Mouse (Mus musculus): ENCODE data around the gene Prdm1.

Gene Prdm1

GRCm38 (mm10) chr10:44456757-44457595 lies 71.3 kb downstream of the Prdm1 start:
- no peak for DNase-seq (ENCODE audit: low read depth, low spot score)

GRCm38 (mm10) chr10:44454753-44455152 lies 73.5 kb downstream of the Prdm1 start:
- DNase-seq (ENCODE audit: low read depth, low spot score): peak; percentile 61

- peak; percentile 71 for DNase-seq (ENCODE audit: low read depth, low spot score)
Observed at GRCm38 (mm10) chr10:44454111-44454510, 74.2 kb downstream of the Prdm1 start.

GRCm38 (mm10) chr10:44450835-44451234 lies 77.5 kb downstream of the Prdm1 start:
- no peak for DNase-seq (ENCODE audit: low read depth, low spot score)

GRCm38 (mm10) chr10:44450108-44450507 lies 78.2 kb downstream of the Prdm1 start:
- no peak for DNase-seq (ENCODE audit: low read depth, low spot score)

- peak; percentile 59 for DNase-seq (ENCODE audit: low read depth, low spot score)
Observed at GRCm38 (mm10) chr10:44449666-44450065, 78.6 kb downstream of the Prdm1 start.

GRCm38 (mm10) chr10:44448165-44448564 lies 80.1 kb downstream of the Prdm1 start:
- no peak for DNase-seq (ENCODE audit: low read depth, low spot score)

- DNase-seq (ENCODE audit: low read depth, low spot score): no peak
Observed at GRCm38 (mm10) chr10:44447406-44448139, 80.7 kb downstream of the Prdm1 start.

GRCm38 (mm10) chr10:44447001-44447400 lies 81.3 kb downstream of the Prdm1 start:
- no peak for DNase-seq (ENCODE audit: low read depth, low spot score)

- no peak for DNase-seq (ENCODE audit: low read depth, low spot score)
Observed at GRCm38 (mm10) chr10:44444415-44444814, 83.9 kb downstream of the Prdm1 start.

GRCm38 (mm10) chr10:44443696-44444095 lies 84.6 kb downstream of the Prdm1 start:
- DNase-seq (ENCODE audit: low read depth, low spot score): no peak

GRCm38 (mm10) chr10:44439732-44440131 lies 88.6 kb downstream of the Prdm1 start:
- DNase-seq (ENCODE audit: low read depth, low spot score): no peak

- no peak for DNase-seq (ENCODE audit: low read depth, low spot score)
Observed at GRCm38 (mm10) chr10:44437614-44438013, 90.7 kb downstream of the Prdm1 start.

- no peak for DNase-seq (ENCODE audit: low read depth, low spot score)
Observed at GRCm38 (mm10) chr10:44435956-44436355, 92.3 kb downstream of the Prdm1 start.

GRCm38 (mm10) chr10:44434702-44435181 lies 93.6 kb downstream of the Prdm1 start:
- peak; percentile 82 for DNase-seq (ENCODE audit: low read depth, low spot score)

- DNase-seq (ENCODE audit: low read depth, low spot score): no peak
Observed at GRCm38 (mm10) chr10:44432235-44432634, 96.1 kb downstream of the Prdm1 start.

GRCm38 (mm10) chr10:44431689-44432088 lies 96.6 kb downstream of the Prdm1 start:
- DNase-seq (ENCODE audit: low read depth, low spot score): no peak

- DNase-seq (ENCODE audit: low read depth, low spot score): no peak
Observed at GRCm38 (mm10) chr10:44429177-44429888, 99.0 kb downstream of the Prdm1 start.

- DNase-seq (ENCODE audit: low read depth, low spot score): no peak
Observed at GRCm38 (mm10) chr10:44427891-44428361, 100.4 kb downstream of the Prdm1 start.

- DNase-seq (ENCODE audit: low read depth, low spot score): no peak
Observed at GRCm38 (mm10) chr10:44427426-44427825, 100.9 kb downstream of the Prdm1 start.

GRCm38 (mm10) chr10:44425013-44425412 lies 103.3 kb downstream of the Prdm1 start:
- no peak for DNase-seq (ENCODE audit: low read depth, low spot score)

- DNase-seq (ENCODE audit: low read depth, low spot score): no peak
Observed at GRCm38 (mm10) chr10:44421896-44422295, 106.4 kb downstream of the Prdm1 start.

Data from A20 (cell line).